Mouse (Mus musculus): ENCODE measurements around the gene Stx4a. TPM values are rescaled to one million over a fixed set of nuclear protein-coding genes. Genes with fewer than 3 reads are reported as not detected.

The Stx4a gene
- polyA plus RNA-seq, 2 experiments: 41.0 to 147 TPM

GRCm38 (mm10) chr7:127850906-127851305 lies 26.8 kb downstream of the Stx4a start:
- H3K27me3 ChIP-seq (ENCODE audit: control insufficient read depth, insufficient read depth, low read length): no peaks in the 10 kb centered on the region
- no peak overlapping the region for H3K4me2 ChIP-seq (replicated peaks; ENCODE audit: low read depth, low read length, severe bottlenecking)
- no peak for ATAC-seq (ENCODE audit: low FRiP score, low read depth)
- H3K36me3 ChIP-seq (ENCODE audit: control insufficient read depth, insufficient read depth, low read length): peaks cover 18% of the 10 kb centered on the region; the same call in 1 of the 2 replicates
- no peaks in the 10 kb centered on the region for H3K4me1 ChIP-seq (ENCODE audit: control insufficient read depth, insufficient read depth, low read length)
- 58% methylated on average over 5 of the region's 5 CpGs for WGBS
- no peaks in the 10 kb centered on the region for H3K9me3 ChIP-seq (ENCODE audit: control insufficient read depth, low read length)
- no peak overlapping the region for H3K9ac ChIP-seq (ENCODE audit: low read depth, low read length, severe bottlenecking)
- H3K27ac ChIP-seq (replicated peaks; ENCODE audit: low read depth, low read length): no peak overlapping the region
- no peak overlapping the region for H3K4me3 ChIP-seq (replicated peaks; ENCODE audit: low read length)
- no peak for TF ChIP-seq POLR2A (IDR thresholded peaks at IDR 0.05; ENCODE audit: borderline replicate concordance, extremely low read depth, insufficient read depth, insufficient read length)
- no peak for DNase-seq (ENCODE audit: low spot score)

- H3K36me3 ChIP-seq (ENCODE audit: control insufficient read depth, insufficient read depth, low read length): no peaks in the 10 kb centered on the region
Measured at GRCm38 (mm10) chr7:127858258-127858657, 34.2 kb downstream of the Stx4a start.

GRCm38 (mm10) chr7:127866434-127866833 lies 42.3 kb downstream of the Stx4a start:
- no peak for ATAC-seq (ENCODE audit: low FRiP score, low read depth)
- no peaks in the 10 kb centered on the region for H3K9me3 ChIP-seq (ENCODE audit: control insufficient read depth, low read length)
- H3K4me2 ChIP-seq (replicated peaks; ENCODE audit: low read depth, low read length, severe bottlenecking): no peak overlapping the region
- no peaks in the 10 kb centered on the region for H3K27me3 ChIP-seq (ENCODE audit: control insufficient read depth, insufficient read depth, low read length)
- 96% methylated on average over 12 of the region's 12 CpGs for WGBS
- H3K27ac ChIP-seq (replicated peaks; ENCODE audit: low read depth, low read length): no peak overlapping the region
- H3K4me1 ChIP-seq (ENCODE audit: control insufficient read depth, insufficient read depth, low read length): no peaks in the 10 kb centered on the region
- no peak for TF ChIP-seq POLR2A (IDR thresholded peaks at IDR 0.05; ENCODE audit: borderline replicate concordance, extremely low read depth, insufficient read depth, insufficient read length)
- H3K9ac ChIP-seq (ENCODE audit: low read depth, low read length, severe bottlenecking): no peak overlapping the region
- no peak for DNase-seq (ENCODE audit: low spot score)
- H3K4me3 ChIP-seq (replicated peaks; ENCODE audit: low read length): no peak overlapping the region
- H3K36me3 ChIP-seq (ENCODE audit: control insufficient read depth, insufficient read depth, low read length): peaks cover 41% of the 10 kb centered on the region

More at GRCm38 (mm10) chr7:127858258-127858657, 34.2 kb downstream of the Stx4a start:
- TF ChIP-seq POLR2A (IDR thresholded peaks at IDR 0.05; ENCODE audit: borderline replicate concordance, extremely low read depth, insufficient read depth, insufficient read length): no peak
- Histone ChIP-seq H3K4me3 (replicated peaks; ENCODE audit: low read length) (no peak overlapping the region), H3K9me3 (ENCODE audit: control insufficient read depth, low read length) (no peaks in the 10 kb centered on the region), H3K27ac (replicated peaks; ENCODE audit: low read depth, low read length) (no peak overlapping the region), H3K27me3 (ENCODE audit: control insufficient read depth, insufficient read depth, low read length) (no peaks in the 10 kb centered on the region), H3K4me2 (replicated peaks; ENCODE audit: low read depth, low read length, severe bottlenecking) (no peak overlapping the region), H3K4me1 (ENCODE audit: control insufficient read depth, insufficient read depth, low read length) (no peaks in the 10 kb centered on the region), H3K9ac (ENCODE audit: low read depth, low read length, severe bottlenecking) (no peak overlapping the region)
- ATAC-seq (ENCODE audit: low FRiP score, low read depth): no peak
- WGBS: 93% methylated on average over 6 of the region's 6 CpGs
- DNase-seq (ENCODE audit: low spot score): no peak

- ATAC-seq (ENCODE audit: low FRiP score, low read depth) (no peak), DNase-seq (ENCODE audit: low spot score) (no peak)
- H3K9me3 ChIP-seq (ENCODE audit: control insufficient read depth, low read length): no peaks in the 10 kb centered on the region
- H3K36me3 ChIP-seq (ENCODE audit: control insufficient read depth, insufficient read depth, low read length): peaks cover 47% of the 10 kb centered on the region
- H3K9ac ChIP-seq (ENCODE audit: low read depth, low read length, severe bottlenecking): no peak overlapping the region
- WGBS: 96% methylated on average over 18 of the region's 18 CpGs
- H3K27ac ChIP-seq (replicated peaks; ENCODE audit: low read depth, low read length): no peak overlapping the region
- H3K4me1 ChIP-seq (ENCODE audit: control insufficient read depth, insufficient read depth, low read length): no peaks in the 10 kb centered on the region
- no peaks in the 10 kb centered on the region for H3K27me3 ChIP-seq (ENCODE audit: control insufficient read depth, insufficient read depth, low read length)
- no peak for TF ChIP-seq POLR2A (IDR thresholded peaks at IDR 0.05; ENCODE audit: borderline replicate concordance, extremely low read depth, insufficient read depth, insufficient read length)
- no peak overlapping the region for H3K4me3 ChIP-seq (replicated peaks; ENCODE audit: low read length)
- H3K4me2 ChIP-seq (replicated peaks; ENCODE audit: low read depth, low read length, severe bottlenecking): no peak overlapping the region
Measured at GRCm38 (mm10) chr7:127867641-127868040, 43.5 kb downstream of the Stx4a start.

GRCm38 (mm10) chr7:127869149-127869810 lies 45.2 kb downstream of the Stx4a start:
- Histone ChIP-seq H3K27me3 (ENCODE audit: control insufficient read depth, insufficient read depth, low read length) (no peaks in the 10 kb centered on the region), H3K27ac (replicated peaks; ENCODE audit: low read depth, low read length) (no peak overlapping the region), H3K4me3 (replicated peaks; ENCODE audit: low read length) (no peak overlapping the region), H3K9ac (ENCODE audit: low read depth, low read length, severe bottlenecking) (no peak overlapping the region), H3K4me1 (ENCODE audit: control insufficient read depth, insufficient read depth, low read length) (peaks cover 4% of the 10 kb centered on the region), H3K36me3 (ENCODE audit: control insufficient read depth, insufficient read depth, low read length) (peaks cover 43% of the 10 kb centered on the region), H3K4me2 (replicated peaks; ENCODE audit: low read depth, low read length, severe bottlenecking) (no peak overlapping the region), H3K9me3 (ENCODE audit: control insufficient read depth, low read length) (no peaks in the 10 kb centered on the region)
- WGBS: 70% methylated on average over 3 of the region's 3 CpGs
- ATAC-seq (ENCODE audit: low FRiP score, low read depth) (peak; percentile 55; the same call in 1 of the 2 replicates), DNase-seq (ENCODE audit: low spot score) (peak; percentile 67)
- TF ChIP-seq POLR2A (IDR thresholded peaks at IDR 0.05; ENCODE audit: borderline replicate concordance, extremely low read depth, insufficient read depth, insufficient read length): no peak

All from limb, embryonic 14.5 days (tissue).